Mouse (Mus musculus): ENCODE results near the gene Tmem120b. TPM values are rescaled to one million over a fixed set of nuclear protein-coding genes. Genes with fewer than 3 reads are reported as not detected.
A peak's percentile ranks its signal among the peaks of the same experiment; 100 is the strongest.

Gene Tmem120b
- total and polyA plus RNA-seq, 2 experiments: 2.7 to 3.8 TPM

DNA sequence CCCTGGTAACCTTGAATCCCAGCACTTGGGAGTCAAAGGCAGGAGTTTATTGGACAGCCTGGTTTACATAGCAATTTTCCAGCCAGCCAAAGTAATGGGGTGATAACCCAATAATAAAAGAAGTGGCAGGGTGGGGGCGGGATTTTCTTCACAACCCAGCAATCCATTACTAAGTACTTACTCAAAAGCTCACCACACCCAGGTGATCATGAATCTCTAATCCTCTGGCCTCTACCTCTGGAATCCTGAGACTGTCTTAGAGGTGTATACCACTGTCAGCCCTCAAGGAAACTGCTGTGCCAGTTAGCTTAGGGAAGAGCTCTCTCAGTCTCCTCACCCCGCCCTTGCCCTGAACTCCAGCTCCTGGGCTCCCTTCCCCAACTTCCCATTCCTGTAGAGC is 18.3 kb downstream of the Tmem120b start:
- TF ChIP-seq POLR2A (IDR thresholded peaks at IDR 0.05; ENCODE audit: extremely low read depth, insufficient read depth, low read length): no peak
- no peak for TF ChIP-seq CTCF (IDR thresholded peaks at IDR 0.05; ENCODE audit: low read depth, low read length)
- Histone ChIP-seq H3K9ac (ENCODE audit: low read depth, low read length) (no peak overlapping the region), H3K4me1 (ENCODE audit: control insufficient read depth, insufficient read depth, low read length) (peaks cover 11% of the 10 kb centered on the region; the same call in 1 of the 2 replicates), H3K79me2 (ENCODE audit: control insufficient read depth, insufficient read depth, low read length) (peaks cover 18% of the 10 kb centered on the region), H3K27me3 (ENCODE audit: control insufficient read depth, insufficient read depth, low read length) (no peaks in the 10 kb centered on the region), H3K4me3 (ENCODE audit: insufficient read depth, low read depth, low read length) (no peak overlapping the region), H3K36me3 (ENCODE audit: control insufficient read depth, insufficient read depth, low read length) (no peaks in the 10 kb centered on the region), H3K27ac (replicated peaks; ENCODE audit: insufficient read depth, low read depth, low read length) (no peak overlapping the region)
- WGBS: 98% methylated on average over 2 of the region's 2 CpGs
- no peak for DNase-seq (ENCODE audit: extremely low read depth, low read depth, low spot score)

GRCm38 (mm10) chr5:123088784-123089183 is 20.6 kb downstream of the Tmem120b start:
- Histone ChIP-seq H3K79me2 (ENCODE audit: control insufficient read depth, insufficient read depth, low read length) (peaks cover 23% of the 10 kb centered on the region), H3K4me3 (ENCODE audit: insufficient read depth, low read depth, low read length) (no peak overlapping the region), H3K27ac (replicated peaks; ENCODE audit: insufficient read depth, low read depth, low read length) (no peak overlapping the region), H3K4me1 (ENCODE audit: control insufficient read depth, insufficient read depth, low read length) (peaks cover 8% of the 10 kb centered on the region; the same call in 1 of the 2 replicates), H3K9ac (ENCODE audit: low read depth, low read length) (no peak overlapping the region), H3K27me3 (ENCODE audit: control insufficient read depth, insufficient read depth, low read length) (no peaks in the 10 kb centered on the region), H3K36me3 (ENCODE audit: control insufficient read depth, insufficient read depth, low read length) (no peaks in the 10 kb centered on the region)
- no peak for TF ChIP-seq CTCF (IDR thresholded peaks at IDR 0.05; ENCODE audit: low read depth, low read length)
- no peak for TF ChIP-seq POLR2A (IDR thresholded peaks at IDR 0.05; ENCODE audit: extremely low read depth, insufficient read depth, low read length)
- no peak for DNase-seq (ENCODE audit: extremely low read depth, low read depth, low spot score)
- 98% methylated on average over 4 of the region's 4 CpGs for WGBS

GRCm38 (mm10) chr5:123090560-123091306 is 22.5 kb downstream of the Tmem120b start:
- Histone ChIP-seq H3K79me2 (ENCODE audit: control insufficient read depth, insufficient read depth, low read length) (peaks cover 15% of the 10 kb centered on the region; the same call in 1 of the 2 replicates), H3K4me3 (ENCODE audit: insufficient read depth, low read depth, low read length) (no peak overlapping the region), H3K36me3 (ENCODE audit: control insufficient read depth, insufficient read depth, low read length) (no peaks in the 10 kb centered on the region), H3K4me1 (ENCODE audit: control insufficient read depth, insufficient read depth, low read length) (peaks cover 8% of the 10 kb centered on the region; the same call in 1 of the 2 replicates), H3K27ac (replicated peaks; ENCODE audit: insufficient read depth, low read depth, low read length) (peak overlapping the region; percentile 59), H3K27me3 (ENCODE audit: control insufficient read depth, insufficient read depth, low read length) (no peaks in the 10 kb centered on the region), H3K9ac (ENCODE audit: low read depth, low read length) (no peak overlapping the region)
- WGBS: 43% methylated on average over 10 of the region's 10 CpGs
- TF ChIP-seq POLR2A (IDR thresholded peaks at IDR 0.05; ENCODE audit: extremely low read depth, insufficient read depth, low read length): no peak
- TF ChIP-seq CTCF (IDR thresholded peaks at IDR 0.05; ENCODE audit: low read depth, low read length): no peak
- peak; percentile 23 for DNase-seq (ENCODE audit: extremely low read depth, low read depth, low spot score)

- Histone ChIP-seq H3K4me1 (ENCODE audit: control insufficient read depth, insufficient read depth, low read length) (peaks cover 8% of the 10 kb centered on the region; the same call in 1 of the 2 replicates), H3K79me2 (ENCODE audit: control insufficient read depth, insufficient read depth, low read length) (peaks cover 10% of the 10 kb centered on the region; the same call in 1 of the 2 replicates), H3K36me3 (ENCODE audit: control insufficient read depth, insufficient read depth, low read length) (no peaks in the 10 kb centered on the region), H3K27me3 (ENCODE audit: control insufficient read depth, insufficient read depth, low read length) (no peaks in the 10 kb centered on the region), H3K4me3 (ENCODE audit: insufficient read depth, low read depth, low read length) (no peak overlapping the region), H3K27ac (replicated peaks; ENCODE audit: insufficient read depth, low read depth, low read length) (no peak overlapping the region), H3K9ac (ENCODE audit: low read depth, low read length) (no peak overlapping the region)
- DNase-seq (ENCODE audit: extremely low read depth, low read depth, low spot score): no peak
- WGBS: 89% methylated on average over 14 of the region's 14 CpGs
- TF ChIP-seq CTCF (IDR thresholded peaks at IDR 0.05; ENCODE audit: low read depth, low read length) (no peak), POLR2A (IDR thresholded peaks at IDR 0.05; ENCODE audit: extremely low read depth, insufficient read depth, low read length) (no peak)
Measured at GRCm38 (mm10) chr5:123093077-123093633, 24.9 kb downstream of the Tmem120b start.

- WGBS: 75% methylated on average over 25 of the region's 25 CpGs
- Histone ChIP-seq H3K79me2 (ENCODE audit: control insufficient read depth, insufficient read depth, low read length) (peaks cover 6% of the 10 kb centered on the region; the same call in 1 of the 2 replicates), H3K9ac (ENCODE audit: low read depth, low read length) (no peak overlapping the region), H3K36me3 (ENCODE audit: control insufficient read depth, insufficient read depth, low read length) (no peaks in the 10 kb centered on the region; the same call in 1 of the 2 replicates), H3K27me3 (ENCODE audit: control insufficient read depth, insufficient read depth, low read length) (no peaks in the 10 kb centered on the region), H3K4me3 (ENCODE audit: insufficient read depth, low read depth, low read length) (no peak overlapping the region), H3K27ac (replicated peaks; ENCODE audit: insufficient read depth, low read depth, low read length) (no peak overlapping the region), H3K4me1 (ENCODE audit: control insufficient read depth, insufficient read depth, low read length) (peaks cover 8% of the 10 kb centered on the region; the same call in 1 of the 2 replicates)
- DNase-seq (ENCODE audit: extremely low read depth, low read depth, low spot score): peak; percentile 39
- TF ChIP-seq CTCF (IDR thresholded peaks at IDR 0.05; ENCODE audit: low read depth, low read length) (no peak), POLR2A (IDR thresholded peaks at IDR 0.05; ENCODE audit: extremely low read depth, insufficient read depth, low read length) (no peak)
Measured at GRCm38 (mm10) chr5:123094238-123094991, 26.2 kb downstream of the Tmem120b start.
